Mouse (Mus musculus) layer of hippocampus, adult 2 months (tissue): ENCODE measurements around the gene Rbm28. TPM values are rescaled to one million over a fixed set of nuclear protein-coding genes. Genes with fewer than 3 reads are reported as not detected.

Experiments
- DNase-seq, 2 experiments: peaks; one replicate each; pipeline ENCODE4 v3.0.0; 2022; ENCODE audit warnings: low spot score in 2 of 2
- H3K27ac ChIP-seq: fragments of 200-600 bp; 2 replicates; pipeline ENCODE4 v1.8.1; 2022
- H3K4me3 ChIP-seq: fragments of 200-600 bp; 2 replicates; pipeline ENCODE4 v1.8.1; 2022; ENCODE audit warnings: mild to moderate bottlenecking
- CTCF ChIP-seq: fragments of 200-600 bp; conservative IDR thresholded peaks from 2 replicates; pipeline ENCODE4 v1.8.1; 2022; ENCODE audit warnings: antibody characterized with exemption, mild to moderate bottlenecking, moderate library complexity
- microRNA-seq, 2 experiments: library from miRNA; unstranded; fragments of <30 nt; microRNA quantifications; one replicate each; pipeline ENCODE4 v1.2.0; 2021
- total RNA-seq, 2 experiments: library from RNA; stranded (reverse); gene quantifications; 2 replicates each; pipeline ENCODE4 v1.2.3; 2021

Rbm28 gene
- total RNA-seq, 2 experiments from 2014 or later: 43.6 to 51.0 TPM

DNA sequence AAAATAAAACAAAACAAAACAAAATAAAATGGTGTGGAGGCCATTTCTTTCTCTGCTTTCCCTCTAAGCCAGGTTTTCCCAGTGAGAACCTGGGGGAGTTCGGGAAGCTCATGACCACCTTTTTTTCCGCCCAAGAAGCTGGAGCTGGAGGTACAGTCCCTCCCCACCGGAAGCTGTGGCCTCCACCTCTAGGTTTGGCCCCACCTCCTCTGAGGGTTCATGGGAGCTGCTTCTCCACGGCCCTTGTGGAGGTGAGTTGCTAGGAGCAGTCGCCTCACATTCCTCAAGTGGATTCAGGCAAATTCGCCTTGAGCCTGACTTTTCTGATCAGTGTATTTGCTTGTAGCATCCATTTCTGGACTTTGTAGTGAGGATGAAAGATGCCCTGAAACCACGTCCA lies 49.0 kb downstream of the Rbm28 start:
- DNase-seq: no peak
- no peak overlapping the region for H3K4me3 ChIP-seq
- H3K27ac ChIP-seq: no peak overlapping the region
- no peak for TF ChIP-seq CTCF

DNA sequence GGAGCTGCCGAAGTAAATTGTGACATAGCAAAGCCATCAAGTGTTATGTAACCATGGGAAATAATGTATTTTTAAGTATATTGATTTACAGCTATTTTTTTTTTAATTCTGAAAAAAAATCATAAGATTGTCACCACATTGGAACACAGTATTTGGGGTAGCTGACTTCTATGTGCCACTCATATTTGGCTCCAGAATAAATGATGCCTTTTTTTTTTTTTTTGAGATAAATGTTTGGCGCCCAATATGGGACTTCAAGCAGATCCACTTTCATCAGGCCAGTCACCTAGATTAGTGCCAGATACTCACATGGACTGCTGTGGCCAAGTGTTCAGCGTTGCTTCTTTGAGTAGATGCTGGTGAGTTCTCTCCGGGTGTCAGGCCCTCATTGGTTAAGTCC lies 53.3 kb downstream of the Rbm28 start:
- no peak overlapping the region for H3K27ac ChIP-seq
- TF ChIP-seq CTCF: no peak
- H3K4me3 ChIP-seq: no peak overlapping the region
- DNase-seq: no peak

DNA sequence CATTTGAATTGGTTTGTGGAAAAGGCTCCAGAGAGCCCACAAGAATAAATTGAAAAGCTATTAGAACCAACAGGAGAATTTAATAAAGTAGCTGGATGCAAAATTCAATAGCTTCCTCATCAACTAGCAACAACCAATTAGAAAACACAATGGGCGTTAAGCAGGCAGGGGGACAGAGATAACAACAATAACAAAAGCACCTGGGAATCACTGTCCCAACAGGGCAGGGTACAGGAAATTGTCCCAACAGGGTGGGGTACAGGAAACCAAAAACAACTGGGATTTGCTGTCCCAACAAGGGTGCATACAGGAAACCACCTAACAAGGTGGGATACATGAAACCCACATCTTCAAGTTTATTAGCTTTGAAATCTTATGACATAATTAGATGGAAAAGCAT lies 56.4 kb downstream of the Rbm28 start:
- no peak overlapping the region for H3K4me3 ChIP-seq
- TF ChIP-seq CTCF: no peak
- H3K27ac ChIP-seq: no peak overlapping the region
- DNase-seq: no peak

DNA sequence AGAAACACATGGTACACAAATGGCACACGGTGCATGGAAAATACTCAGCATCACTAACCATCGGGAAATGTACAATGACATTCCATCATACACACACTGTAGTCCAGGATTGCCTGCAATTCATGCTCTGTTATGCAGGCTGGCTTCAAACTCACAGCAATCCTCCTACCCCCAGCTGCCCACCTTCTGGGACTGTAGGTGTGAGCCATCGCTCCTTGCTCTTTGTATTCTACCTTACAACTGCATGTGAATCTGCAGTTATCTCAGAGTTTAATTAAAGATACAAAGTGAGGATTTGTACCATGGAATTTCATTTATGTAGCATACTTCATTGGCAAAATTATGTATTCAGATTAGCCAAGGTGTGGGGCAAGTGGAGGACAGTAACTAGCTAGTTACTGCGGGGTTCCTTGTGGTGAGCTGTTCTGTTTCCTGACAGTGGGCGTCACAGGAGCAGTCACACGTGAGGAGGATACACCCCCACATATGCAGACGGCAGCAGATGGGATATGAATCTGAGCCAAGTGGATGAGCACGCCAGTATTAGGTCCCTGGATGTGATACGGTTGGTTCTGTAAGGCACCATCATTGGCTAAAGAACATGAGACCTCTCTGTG lies 63.5 kb downstream of the Rbm28 start:
- DNase-seq: peak; percentile 58 to 59
- Histone ChIP-seq H3K4me3 (no peak overlapping the region), H3K27ac (peak overlapping the region; percentile 84)
- no peak for TF ChIP-seq CTCF

DNA sequence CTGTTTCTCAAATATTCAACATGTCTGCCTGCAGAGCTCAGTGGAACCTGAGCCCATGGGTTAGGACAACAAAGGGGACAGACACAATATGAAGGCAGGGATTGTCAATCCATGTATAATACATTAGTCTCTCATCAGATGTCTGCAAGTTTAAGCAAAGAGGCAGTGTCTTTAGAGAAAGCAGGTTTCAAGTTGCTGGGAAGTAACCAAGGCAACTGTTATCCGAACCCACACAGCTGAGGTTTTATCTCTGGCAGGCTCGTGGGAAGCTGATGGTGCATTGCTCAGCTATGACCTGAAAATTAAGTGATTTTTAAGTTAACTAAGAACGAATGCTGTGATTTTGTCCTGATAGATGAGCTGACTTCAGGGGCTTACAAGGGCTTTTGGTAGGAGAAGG lies 64.4 kb downstream of the Rbm28 start:
- Histone ChIP-seq H3K4me3 (no peak overlapping the region), H3K27ac (peak overlapping the region; percentile 84)
- TF ChIP-seq CTCF: no peak
- peak in 1 of 2 experiments; percentile 58 for DNase-seq

DNA sequence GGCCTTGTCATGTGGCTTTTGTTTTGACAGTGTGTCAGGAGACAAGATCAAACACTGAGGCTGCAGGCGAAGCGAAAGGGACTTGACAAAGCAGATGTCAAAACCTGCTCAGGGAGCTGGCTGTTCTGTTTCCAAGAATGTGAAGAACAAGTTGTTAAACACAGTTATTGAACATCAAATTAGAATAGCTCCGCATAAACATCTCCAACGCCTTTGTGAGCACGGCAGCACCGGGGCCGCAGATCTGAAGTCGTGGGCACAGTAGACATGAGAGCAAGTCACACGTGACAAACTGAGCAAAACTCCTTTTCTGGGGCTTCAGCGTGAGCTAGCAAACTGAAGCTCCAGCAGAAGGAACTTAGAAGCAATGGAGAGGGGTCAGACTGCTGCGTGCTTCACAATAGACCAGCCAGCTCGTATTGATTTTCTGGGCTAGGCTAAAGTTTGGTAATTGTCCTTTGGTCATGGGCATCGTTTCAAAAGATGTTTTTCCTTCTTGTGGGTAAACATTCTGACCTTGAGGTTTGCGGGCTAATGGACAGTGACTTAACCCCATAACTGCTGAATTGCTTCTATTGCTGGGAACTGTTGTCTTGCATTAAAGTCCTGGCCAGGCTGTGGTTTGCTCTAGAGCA lies 65.2 kb downstream of the Rbm28 start:
- no peak for TF ChIP-seq CTCF
- no peak overlapping the region for H3K4me3 ChIP-seq
- H3K27ac ChIP-seq: peak overlapping the region; percentile 84

DNA sequence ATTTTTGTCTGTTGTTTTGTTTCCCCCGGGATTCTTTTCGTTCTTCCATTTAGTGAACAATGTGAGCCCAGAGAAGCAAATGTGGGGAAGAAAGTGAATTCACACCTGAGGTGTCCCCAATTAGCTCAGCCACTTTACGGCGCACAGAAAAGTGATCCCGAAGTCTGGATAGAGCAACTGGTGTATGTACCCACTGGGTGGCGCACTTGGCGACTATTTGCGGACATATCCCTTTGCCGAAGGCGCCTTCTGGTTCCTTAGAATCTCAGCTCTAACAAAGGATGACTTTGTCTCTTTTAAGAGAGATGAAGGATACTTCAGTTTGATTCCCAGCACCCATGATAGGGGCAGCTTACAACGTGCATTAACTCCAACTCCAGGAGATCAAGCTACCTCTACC lies 71.9 kb downstream of the Rbm28 start:
- no peak for DNase-seq
- no peak overlapping the region for H3K4me3 ChIP-seq
- peak; percentile 61 for TF ChIP-seq CTCF
- H3K27ac ChIP-seq: no peak overlapping the region

More for the DNA sequence above, 65.2 kb downstream of the Rbm28 start:
- no peak for DNase-seq

DNA sequence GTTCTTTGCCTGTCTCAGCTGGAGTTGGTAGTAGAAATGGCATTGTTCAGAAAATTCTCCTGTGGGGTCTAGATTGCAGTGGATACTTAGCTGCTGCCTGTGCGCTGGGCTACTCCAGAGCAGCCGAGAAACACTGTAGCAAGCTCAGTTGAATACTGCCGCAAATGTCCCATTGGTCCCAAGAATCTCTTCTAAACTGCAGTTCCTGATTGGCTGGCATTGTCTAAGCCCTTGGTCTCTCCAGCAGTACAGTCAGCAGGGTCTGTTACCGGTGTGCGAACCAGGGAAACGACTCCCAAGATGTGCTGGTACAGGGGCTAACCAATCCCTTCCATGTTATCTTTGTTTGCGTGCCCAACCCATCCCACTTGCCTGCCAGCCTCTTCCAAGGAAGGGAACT lies 72.6 kb downstream of the Rbm28 start:
- Histone ChIP-seq H3K4me3 (no peak overlapping the region), H3K27ac (no peak overlapping the region)
- no peak for DNase-seq
- TF ChIP-seq CTCF: no peak

DNA sequence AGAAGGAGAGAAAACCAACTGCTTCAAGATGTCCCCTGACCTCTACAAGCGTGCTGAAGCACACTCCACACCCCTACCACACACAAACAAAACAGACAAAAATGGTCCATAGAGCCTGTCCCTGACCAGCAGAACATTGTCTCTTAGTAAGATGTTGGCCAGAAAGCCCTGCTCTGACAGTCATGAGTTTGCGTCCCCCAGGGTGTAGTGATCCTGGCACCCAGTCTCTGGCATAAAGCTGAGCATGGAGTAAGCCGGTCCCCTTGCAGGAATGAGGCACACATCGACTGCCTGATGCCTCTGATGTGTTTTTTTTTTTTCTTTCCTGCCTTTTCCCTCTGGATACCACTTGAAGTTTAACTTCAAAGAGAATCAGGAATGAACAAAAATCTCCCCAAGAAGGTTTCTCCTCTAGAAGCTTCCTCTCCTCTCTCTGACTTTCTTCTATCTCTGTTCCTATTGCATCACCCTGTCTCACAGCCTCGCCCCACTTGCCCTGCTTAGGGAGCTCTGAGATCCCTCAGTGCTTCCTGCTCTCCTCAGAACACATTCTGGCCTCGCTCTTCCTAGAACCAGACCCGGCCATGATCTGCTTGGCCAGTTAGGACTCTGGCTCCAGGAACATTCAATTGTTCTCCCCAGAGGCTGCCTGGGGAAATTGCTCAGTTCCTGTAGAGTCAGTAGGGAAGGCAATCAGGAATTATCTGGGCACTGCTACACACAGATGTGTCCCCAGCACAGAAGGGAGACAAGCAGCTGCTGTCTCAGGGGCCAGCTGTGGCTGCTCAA lies 76.7 kb downstream of the Rbm28 start:
- no peak for DNase-seq
- Histone ChIP-seq H3K4me3 (no peak overlapping the region), H3K27ac (no peak overlapping the region)
- no peak for TF ChIP-seq CTCF

DNA sequence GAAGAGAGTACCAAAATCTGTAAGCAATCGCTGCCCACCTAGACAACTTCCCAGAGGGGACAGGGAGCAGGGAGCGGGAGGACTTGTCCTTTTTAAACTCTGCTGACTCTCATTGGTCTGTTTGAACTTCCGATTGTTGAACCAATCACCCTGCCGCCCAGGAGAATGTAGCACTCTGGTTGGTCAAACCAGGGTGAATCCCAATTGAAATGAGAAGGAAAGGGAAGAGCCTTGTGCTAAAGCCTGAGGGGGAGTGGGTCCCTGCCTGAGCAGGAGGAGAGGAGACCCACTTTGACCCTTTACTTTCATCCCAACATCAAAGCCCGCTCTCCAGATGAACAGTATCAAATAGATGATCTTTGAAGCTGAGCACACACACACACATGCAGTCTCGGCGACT lies 80.4 kb downstream of the Rbm28 start:
- no peak for DNase-seq
- H3K27ac ChIP-seq: no peak overlapping the region
- H3K4me3 ChIP-seq: no peak overlapping the region
- no peak for TF ChIP-seq CTCF

DNA sequence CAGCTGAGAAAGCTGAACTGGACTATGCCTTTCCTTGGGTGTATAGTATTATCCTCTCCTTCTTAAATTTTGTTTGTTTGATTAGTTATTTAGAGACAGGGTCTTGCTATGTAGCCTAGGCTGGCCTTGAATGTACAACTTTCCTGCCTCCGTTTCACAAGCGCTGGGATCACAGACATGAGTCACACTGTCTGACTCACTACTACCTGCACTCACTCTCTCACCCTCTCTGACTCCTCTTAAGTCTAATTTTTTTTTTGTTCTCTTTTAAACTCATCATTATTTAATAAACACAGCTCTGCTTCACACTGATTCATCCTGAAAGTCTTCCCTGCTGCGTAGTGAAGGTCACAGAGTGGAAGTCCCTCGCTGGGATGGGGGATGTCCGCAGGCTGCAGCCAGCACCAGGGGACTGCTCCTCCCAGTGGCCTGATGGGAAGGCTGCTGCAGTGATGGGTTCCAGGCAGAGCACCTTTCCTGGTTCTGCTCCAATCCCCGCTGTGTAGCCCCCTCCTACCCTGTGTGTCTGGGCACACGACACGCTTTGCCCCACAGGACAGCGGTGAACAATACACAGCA lies 81.9 kb downstream of the Rbm28 start:
- Histone ChIP-seq H3K27ac (no peak overlapping the region), H3K4me3 (no peak overlapping the region)
- TF ChIP-seq CTCF: 0 out of 2 replicates have a peak, but pooled peaks have one; percentile 6
- DNase-seq: no peak

DNA sequence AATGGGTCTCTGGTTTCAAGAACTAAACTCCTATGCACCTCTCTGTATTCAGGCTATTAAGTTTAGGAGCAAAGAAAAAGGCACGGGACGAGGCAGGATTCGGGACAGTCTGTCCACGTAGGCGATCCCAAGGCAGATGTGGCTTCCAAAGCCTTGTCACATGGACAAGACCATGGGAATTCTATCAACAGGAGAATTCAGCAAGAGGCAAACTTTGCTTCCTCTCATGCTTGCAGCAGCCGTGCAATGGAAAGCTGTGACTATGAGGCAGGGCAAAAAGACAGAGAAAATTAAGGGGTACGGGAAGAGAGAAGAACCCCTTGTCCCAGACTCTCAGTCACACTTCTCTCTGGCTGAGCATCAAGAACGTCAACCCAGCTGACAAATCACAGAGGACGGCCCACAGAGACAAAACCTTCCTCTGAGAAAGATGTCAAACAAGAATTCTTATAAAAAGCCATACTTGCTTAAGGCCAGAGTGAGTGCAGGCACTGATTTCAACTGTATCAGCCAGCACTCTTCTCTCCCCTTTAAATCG lies 82.9 kb downstream of the Rbm28 start:
- Histone ChIP-seq H3K27ac (no peak overlapping the region), H3K4me3 (no peak overlapping the region)
- DNase-seq: no peak
- TF ChIP-seq CTCF: no peak

DNA sequence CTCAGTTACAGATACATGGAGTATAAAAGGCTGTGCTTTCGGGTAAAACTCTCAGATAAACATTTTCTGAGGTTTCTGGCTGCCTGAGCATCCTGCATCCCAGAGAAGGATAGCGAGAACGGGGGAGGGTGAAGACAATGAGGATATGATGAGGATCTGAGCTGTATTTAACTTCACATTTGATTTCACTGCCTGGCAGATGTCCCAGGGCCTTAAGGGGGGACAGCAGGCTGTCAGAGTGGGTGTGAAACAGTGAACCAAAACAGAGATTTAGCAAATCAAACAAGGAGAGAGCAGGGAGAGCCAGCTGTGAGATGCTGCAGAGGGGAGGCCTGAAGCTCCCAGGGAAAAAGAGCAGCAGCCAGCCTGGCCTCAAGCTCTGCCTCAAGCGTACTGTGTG lies 85.5 kb downstream of the Rbm28 start:
- DNase-seq: peak; percentile 64 to 84
- peak overlapping the region; percentile 70 for H3K27ac ChIP-seq
- H3K4me3 ChIP-seq: no peak overlapping the region
- TF ChIP-seq CTCF: no peak

DNA sequence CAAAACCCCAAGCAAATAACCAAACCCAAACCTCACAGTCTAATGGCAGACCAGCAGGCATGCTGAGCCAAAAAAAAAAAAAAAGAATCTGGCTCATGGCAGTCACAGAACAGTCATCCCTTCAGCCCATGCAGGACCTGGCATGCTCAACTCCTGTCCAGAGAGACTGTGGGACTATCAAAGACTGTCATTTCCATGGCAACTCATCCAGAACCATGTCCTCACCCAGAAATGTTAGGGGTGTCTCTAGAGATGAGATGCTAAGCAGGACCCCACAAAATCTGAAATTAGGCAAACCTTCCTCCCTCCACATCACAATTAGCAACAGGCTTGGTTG lies 90.7 kb downstream of the Rbm28 start:
- no peak for DNase-seq
- H3K27ac ChIP-seq: no peak overlapping the region
- TF ChIP-seq CTCF: no peak
- H3K4me3 ChIP-seq: no peak overlapping the region

Small RNA genes lying within 50 kb of the gene (microRNA-seq; reads per million reads assigned to microRNA genes)
- gene Gm24303: 0 reads per million in 2 experiments

Other genes starting within 250 kb of the Rbm28 start
- not detected for gene Lep, start 104.8 kb downstream of the Rbm28 start, total RNA-seq
- 1 to 10 TPM; 2.6 to 2.7 TPM for gene Prrt4, start 14.6 kb upstream of the Rbm28 start, total RNA-seq
- gene Impdh1, start 51.4 kb upstream of the Rbm28 start, total RNA-seq: 10 to 100 TPM; 40.7 to 47.5 TPM
- gene Hilpda, start 107.5 kb upstream of the Rbm28 start, total RNA-seq: 1 to 10 TPM; 6.4 to 6.6 TPM
- under 1 TPM; 0.51 to 0.56 TPM for gene Fam71f2, start 114.6 kb upstream of the Rbm28 start, total RNA-seq
- gene Fam71f1, start 154.1 kb upstream of the Rbm28 start, total RNA-seq: not detected
- 10 to 100 TPM; 65.3 to 67.6 TPM for gene Calu, start 183.1 kb upstream of the Rbm28 start, total RNA-seq
- gene Opn1sw, start 223.5 kb upstream of the Rbm28 start, total RNA-seq: not detected
- gene Ccdc136, start 231.3 kb upstream of the Rbm28 start, total RNA-seq: 10 to 100 TPM; 66.9 to 74.2 TPM